ENCODE assay signal across 22 mouse cellular contexts in the genomic region with DNA sequence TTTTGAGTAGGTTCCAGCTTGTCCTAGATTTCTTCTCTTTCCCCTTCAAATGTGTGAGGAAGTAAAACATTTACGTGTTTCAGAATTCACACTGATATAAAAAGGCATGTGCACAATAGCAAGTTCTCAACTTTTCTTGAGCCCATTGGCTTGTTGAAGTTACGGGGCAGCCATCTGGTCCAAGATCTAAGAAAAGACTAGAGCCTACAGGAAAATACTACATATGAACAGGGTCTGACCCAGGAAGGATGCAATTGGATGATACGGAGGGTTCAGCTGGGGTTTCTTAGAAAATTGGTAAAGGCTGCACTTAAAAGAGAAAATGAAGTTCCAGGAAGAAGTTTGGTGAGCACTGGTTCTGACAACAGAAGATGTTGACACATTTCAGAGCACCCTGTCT.
DNase-seq lines count a peak whose midpoint lies in the region; ATAC-seq lines count a peak whose summit lies in the region.
"Had no signal": no experiment of that assay in that cellular context is flagged by ENCODE, and none has a peak within 500 bp of the region (broad histone marks: within the 10 kb centered on the region; RNA-seq: fewer than 3 reads in every experiment).

No protein-coding gene starts in this region.

- ATAC-seq in frontal cortex, adult (ENCODE audit: low TSS enrichment): peak; percentile 73; the same call in 1 of the 2 replicates
- ATAC-seq: activated CD4-positive, CD25-positive, alpha-beta regulatory T cell, adult 4 months; CD4-positive, CD25-positive, alpha-beta regulatory T cell, adult 4 months; forebrain, embryonic 14.5 days; forebrain, embryonic 16.5 days; Patski had no signal

- DNase-seq in frontal cortex, postnatal 14 days (ENCODE audit: low spot score in 2 of 2): no peak
- peak; percentile 1 to 36 for DNase-seq in frontal cortex, postnatal 36 days (ENCODE audit: low spot score in 2 of 2)
- DNase-seq in frontal cortex, postnatal 10 days (ENCODE audit: low spot score in 2 of 2): no peak
- DNase-seq in right cerebral cortex, adult 18-20 months: peak; percentile 16
- no peak for DNase-seq in right cerebral cortex, postnatal 4 days
- DNase-seq: adrenal gland, adult 8-10 months; adrenal gland, postnatal 14 days; adrenal gland, postnatal 36 days; B cell, adult 2 months; cerebellum, adult 11 months; cerebellum, adult 18-20 months; cerebellum, adult 8-10 months; cerebellum, adult 9-11 months; cerebellum, postnatal 14 days; cerebellum, postnatal 36 days; embryo, embryonic 11 days had no signal

Comparison
In these comparisons a context has a peak if more than half of its experiments do, and no peak if none do; other contexts are left out.
1. DNase-seq: peak in frontal cortex, postnatal 36 days (2 of 2) and right cerebral cortex, adult 18-20 months (single experiment); none in frontal cortex, postnatal 14 days (0 of 2), frontal cortex, postnatal 10 days (0 of 2) and right cerebral cortex, postnatal 4 days (single experiment).